Mouse (Mus musculus) testis, adult 2 months (tissue): ENCODE measurements around the gene Anapc15.

Source experiments
- CTCF ChIP-seq: fragments of 200-500 bp; IDR thresholded peaks from 2 replicates; pipeline ENCODE4 v1.5.1; 2012; ENCODE audit warnings: low read depth, mild to moderate bottlenecking, inconsistent platforms, low read length, moderate library complexity; ENCODE audit not compliant: control insufficient read depth, insufficient read depth, insufficient replicate concordance
- POLR2A ChIP-seq: fragments of 200-500 bp; IDR thresholded peaks from 2 replicates; pipeline ENCODE4 v1.6.1; 2012; ENCODE audit warnings: low read depth, mild to moderate bottlenecking, inconsistent platforms, low read length, moderate library complexity; ENCODE audit not compliant: control insufficient read depth

GRCm38 (mm10) chr7:101928093-101928492 lies 64.6 kb downstream of the Anapc15 start:
- TF ChIP-seq POLR2A (no peak), CTCF (no peak)
